Mouse (Mus musculus) kidney, adult 2 months (tissue): ENCODE data around the gene Txndc2.

Experiments
- CTCF ChIP-seq: fragments of 200-500 bp; conservative IDR thresholded peaks from 2 replicates; pipeline ENCODE4 v1.5.1; 2011; ENCODE audit warnings: low read depth, mild to moderate bottlenecking, control low read depth, low read length, moderate library complexity, mixed read lengths; ENCODE audit not compliant: insufficient read depth, insufficient read length
- POLR2A ChIP-seq: fragments of 200-500 bp; IDR thresholded peaks from one replicate; pipeline ENCODE4 v1.6.1; 2011; ENCODE audit warnings: low read depth, low read length, control low read depth

- TF ChIP-seq POLR2A (no peak), CTCF (no peak)
Observed at GRCm38 (mm10) chr17:65680801-65681412, 38.9 kb upstream of the Txndc2 start.
